ENCODE assay signal across 8 mouse cellular contexts in genomic region chr11:98863751-98864429, GRCm38 (mm10). TPM values are rescaled to one million over a fixed set of nuclear protein-coding genes. Genes with fewer than 3 reads are reported as not detected.
DNase-seq lines count a peak whose midpoint lies in the region; ATAC-seq and TF ChIP-seq lines count a peak whose summit lies in the region.

No protein-coding gene starts in this region.

- no peaks in the 10 kb centered on the region for H3K9me3 ChIP-seq in E14TG2a.4 (ENCODE audit: low read length)
- H3K9me3 ChIP-seq in embryonic facial prominence, embryonic 10.5 days: no peaks in the 10 kb centered on the region
- H3K9me3 ChIP-seq in hindbrain, embryonic 11.5 days (ENCODE audit: control insufficient read depth, low read length): no peaks in the 10 kb centered on the region
- H3K9me3 ChIP-seq in limb, embryonic 10.5 days (replicated peaks): no peaks in the 10 kb centered on the region
- no peaks in the 10 kb centered on the region for H3K9me3 ChIP-seq in midbrain, embryonic 13.5 days

- WGBS in embryonic facial prominence, embryonic 10.5 days: under 1% methylated on average over 39 of the region's 39 CpGs
- WGBS in hindbrain, embryonic 11.5 days: under 1% methylated on average over 25 of the region's 39 CpGs
- WGBS in limb, embryonic 10.5 days: under 1% methylated on average over 38 of the region's 39 CpGs
- 1% methylated on average over 38 of the region's 39 CpGs for WGBS in midbrain, embryonic 13.5 days

- H3K36me3 ChIP-seq in E14TG2a.4 (ENCODE audit: insufficient read depth, low read length): peaks cover 21% of the 10 kb centered on the region
- H3K36me3 ChIP-seq in embryonic facial prominence, embryonic 10.5 days (replicated peaks): peaks cover 31% of the 10 kb centered on the region
- H3K36me3 ChIP-seq in hindbrain, embryonic 11.5 days (ENCODE audit: control insufficient read depth, insufficient read depth, low read length): no peaks in the 10 kb centered on the region
- H3K36me3 ChIP-seq in limb, embryonic 10.5 days: peaks cover 31% of the 10 kb centered on the region
- H3K36me3 ChIP-seq in midbrain, embryonic 13.5 days: peaks cover 16% of the 10 kb centered on the region

- peak; percentile 87 to 91 for DNase-seq in cerebellum, postnatal 10 days
- DNase-seq in cerebellum, postnatal 25 days: no peak
- peak; percentile 92 for DNase-seq in embryonic facial prominence, embryonic 10.5 days (ENCODE audit: low spot score)
- peak; percentile 79 for DNase-seq in hindbrain, embryonic 11.5 days (ENCODE audit: low spot score)
- DNase-seq in limb, embryonic 10.5 days (ENCODE audit: low spot score): peak; percentile 87
- peak; percentile 83 for DNase-seq in testis, postnatal 10 days (ENCODE audit: low spot score)

- H3K4me3 ChIP-seq in E14TG2a.4 (replicated peaks; ENCODE audit: low read length): peak overlapping the region; percentile 83
- peak overlapping the region; percentile 68 for H3K4me3 ChIP-seq in embryonic facial prominence, embryonic 10.5 days
- peak overlapping the region; percentile 68 for H3K4me3 ChIP-seq in hindbrain, embryonic 11.5 days (ENCODE audit: low read depth, low read length)
- H3K4me3 ChIP-seq in limb, embryonic 10.5 days: peak overlapping the region; percentile 69
- H3K4me3 ChIP-seq in midbrain, embryonic 13.5 days (replicated peaks): peak overlapping the region; percentile 58

- H3K27ac ChIP-seq in embryonic facial prominence, embryonic 10.5 days (replicated peaks): peak overlapping the region; percentile 96
- H3K27ac ChIP-seq in hindbrain, embryonic 11.5 days (ENCODE audit: low read depth, low read length): peak overlapping the region; percentile 83
- peak overlapping the region; percentile 95 for H3K27ac ChIP-seq in limb, embryonic 10.5 days
- peak overlapping the region; percentile 93 for H3K27ac ChIP-seq in midbrain, embryonic 13.5 days

- peak; percentile 79 for ATAC-seq in hindbrain, embryonic 11.5 days (ENCODE audit: low FRiP score)
- ATAC-seq in midbrain, embryonic 13.5 days: peak; percentile 81

- H3K4me1 ChIP-seq in E14TG2a.4 (replicated peaks; ENCODE audit: low read depth, low read length): peaks cover 23% of the 10 kb centered on the region
- H3K4me1 ChIP-seq in embryonic facial prominence, embryonic 10.5 days: peaks cover 23% of the 10 kb centered on the region
- peaks cover 4% of the 10 kb centered on the region; the same call in 1 of the 2 replicates for H3K4me1 ChIP-seq in hindbrain, embryonic 11.5 days (replicated peaks; ENCODE audit: control insufficient read depth, insufficient read depth, low read length)
- peaks cover 12% of the 10 kb centered on the region for H3K4me1 ChIP-seq in limb, embryonic 10.5 days
- H3K4me1 ChIP-seq in midbrain, embryonic 13.5 days (replicated peaks): peaks cover 22% of the 10 kb centered on the region

- H3K27me3 ChIP-seq in E14TG2a.4 (ENCODE audit: insufficient read depth, low read length): no peaks in the 10 kb centered on the region
- no peaks in the 10 kb centered on the region for H3K27me3 ChIP-seq in embryonic facial prominence, embryonic 10.5 days (replicated peaks; ENCODE audit: low read depth, poor library complexity, severe bottlenecking)
- H3K27me3 ChIP-seq in hindbrain, embryonic 11.5 days (ENCODE audit: control insufficient read depth, insufficient read depth, low read length): no peaks in the 10 kb centered on the region
- no peaks in the 10 kb centered on the region for H3K27me3 ChIP-seq in limb, embryonic 10.5 days (ENCODE audit: low read depth, poor library complexity, severe bottlenecking)
- H3K27me3 ChIP-seq in midbrain, embryonic 13.5 days: no peaks in the 10 kb centered on the region

- peak overlapping the region; percentile 65 for H3K4me2 ChIP-seq in hindbrain, embryonic 11.5 days (replicated peaks; ENCODE audit: low read depth, low read length)
- peak overlapping the region; percentile 72 for H3K4me2 ChIP-seq in midbrain, embryonic 13.5 days (replicated peaks)

- H3K9ac ChIP-seq in hindbrain, embryonic 11.5 days (ENCODE audit: low read depth, low read length): peak overlapping the region; percentile 66
- peak overlapping the region; percentile 74 for H3K9ac ChIP-seq in midbrain, embryonic 13.5 days (replicated peaks)

- no peak for TF ChIP-seq CTCF in E14TG2a.4 (conservative IDR thresholded peaks at IDR 0.05; ENCODE audit: low read length)

RNA-seq across cellular contexts. Expression of gene Wipf2, which starts 0.5 kb away (rescaled TPM):
- polyA plus RNA-seq in embryonic facial prominence, embryonic 10.5 days (2016; fragmentation: Nextera tagmentation; extraction: Ambion mirVana): 5.0 and 5.4 TPM in 2 replicates
- polyA plus RNA-seq in hindbrain, embryonic 11.5 days (2014; fragmentation: Nextera tagmentation; extraction: Ambion mirVana): 5.1 and 5.4 TPM in 2 replicates
- polyA plus RNA-seq in limb, embryonic 10.5 days (2016; fragmentation: Nextera tagmentation; extraction: Ambion mirVana): 5.4 and 6.2 TPM in 2 replicates
- polyA plus RNA-seq in midbrain, embryonic 13.5 days (2015; fragmentation: Nextera tagmentation; extraction: Ambion mirVana): 4.9 and 5.2 TPM in 2 replicates

RNA-seq across cellular contexts. Expression of gene Rapgefl1, which starts 27.3 kb away (rescaled TPM):
- polyA plus RNA-seq in embryonic facial prominence, embryonic 10.5 days (2016; fragmentation: Nextera tagmentation; extraction: Ambion mirVana): 1.4 and 1.8 TPM in 2 replicates
- polyA plus RNA-seq in hindbrain, embryonic 11.5 days (2014; fragmentation: Nextera tagmentation; extraction: Ambion mirVana): 2.0 and 2.2 TPM in 2 replicates
- polyA plus RNA-seq in limb, embryonic 10.5 days (2016; fragmentation: Nextera tagmentation; extraction: Ambion mirVana): 1.4 and 1.9 TPM in 2 replicates
- polyA plus RNA-seq in midbrain, embryonic 13.5 days (2015; fragmentation: Nextera tagmentation; extraction: Ambion mirVana): 4.7 and 5.8 TPM in 2 replicates

RNA-seq across cellular contexts. Expression of gene Cdc6, which starts 43.7 kb away (rescaled TPM):
- 65.1 and 69.1 TPM in 2 replicates for polyA plus RNA-seq in embryonic facial prominence, embryonic 10.5 days (2016; fragmentation: Nextera tagmentation; extraction: Ambion mirVana)
- 33.1 and 39.0 TPM in 2 replicates for polyA plus RNA-seq in hindbrain, embryonic 11.5 days (2014; fragmentation: Nextera tagmentation; extraction: Ambion mirVana)
- 69.9 and 79.5 TPM in 2 replicates for polyA plus RNA-seq in limb, embryonic 10.5 days (2016; fragmentation: Nextera tagmentation; extraction: Ambion mirVana)
- 10.6 and 11.3 TPM in 2 replicates for polyA plus RNA-seq in midbrain, embryonic 13.5 days (2015; fragmentation: Nextera tagmentation; extraction: Ambion mirVana)

RNA-seq across cellular contexts. Expression of gene Casc3, which starts 59.2 kb away (rescaled TPM):
- polyA plus RNA-seq in embryonic facial prominence, embryonic 10.5 days (2016; fragmentation: Nextera tagmentation; extraction: Ambion mirVana): 47.5 and 48.3 TPM in 2 replicates
- polyA plus RNA-seq in hindbrain, embryonic 11.5 days (2014; fragmentation: Nextera tagmentation; extraction: Ambion mirVana): 44.6 and 49.6 TPM in 2 replicates
- 46.7 and 51.9 TPM in 2 replicates for polyA plus RNA-seq in limb, embryonic 10.5 days (2016; fragmentation: Nextera tagmentation; extraction: Ambion mirVana)
- polyA plus RNA-seq in midbrain, embryonic 13.5 days (2015; fragmentation: Nextera tagmentation; extraction: Ambion mirVana): 52.6 and 57.6 TPM in 2 replicates

Comparison
In these comparisons a context has a peak if more than half of its experiments do, and no peak if none do; other contexts are left out.
1. DNase-seq: peak in cerebellum, postnatal 10 days (2 of 2), embryonic facial prominence, embryonic 10.5 days (single experiment), hindbrain, embryonic 11.5 days (single experiment), limb, embryonic 10.5 days (single experiment) and testis, postnatal 10 days (single experiment); none in cerebellum, postnatal 25 days (0 of 2).
2. Peak in every context shown above with its lines, with median percentiles within 50 percentile points of each other: H3K4me3 ChIP-seq and H3K27ac ChIP-seq.